Mouse (Mus musculus) liver, postnatal 0 days (tissue): ENCODE results near the gene Atp6v1f.

Experiments used
- CTCF ChIP-seq: sonication (generic); IDR thresholded peaks from 2 replicates; pipeline ENCODE4 v1.5.1; 2016; ENCODE audit warnings: antibody characterized with exemption, low read depth
- EP300 ChIP-seq: IDR thresholded peaks from 2 replicates; pipeline ENCODE4 v1.6.1; 2016; ENCODE audit warnings: antibody characterized with exemption, low read depth, mild to moderate bottlenecking

- TF ChIP-seq CTCF (no peak), EP300 (no peak)
These were observed 28.8 kb downstream of the Atp6v1f start for GRCm38 (mm10) chr6:29496270-29496669.
